Mouse (Mus musculus): ENCODE results near the gene Clic3. TPM values are rescaled to one million over a fixed set of nuclear protein-coding genes. Genes with fewer than 3 reads are reported as not detected.

Clic3 gene
- total and polyA plus RNA-seq, 2 experiments from 2014 or later = 0.48 to 3.6 TPM

GRCm38 (mm10) chr2:25430395-25431233 lies 26.0 kb upstream of the Clic3 start:
- peaks cover 27% of the 10 kb centered on the region for H3K36me3 ChIP-seq (ENCODE audit: insufficient read depth)
- WGBS = 62% methylated on average over 17 of the region's 17 CpGs
- H3K4me1 ChIP-seq (ENCODE audit: insufficient read depth) = peaks cover 4% of the 10 kb centered on the region
- H3K4me3 ChIP-seq (ENCODE audit: low read depth, low read length) = no peak overlapping the region
- TF ChIP-seq CTCF (IDR thresholded peaks at IDR 0.05; ENCODE audit: low read depth) = no peak
- no peak overlapping the region; the same call in 1 of the 2 replicates for H3K9ac ChIP-seq
- 0 out of 2 replicates have a peak overlapping the region, but pooled peaks have one; percentile 80 for H3K4me2 ChIP-seq (ENCODE audit: low read depth)
- no peaks in the 10 kb centered on the region; the same call in 1 of the 2 replicates for H3K27me3 ChIP-seq (ENCODE audit: insufficient read depth, low read length)
- H3K27ac ChIP-seq (ENCODE audit: low read depth, low read length) = no peak overlapping the region
- no peak for DNase-seq
- no peak for ATAC-seq
- H3K9me3 ChIP-seq (ENCODE audit: low read length) = no peaks in the 10 kb centered on the region

- Histone ChIP-seq H3K4me1 (ENCODE audit: insufficient read depth) (peaks cover 4% of the 10 kb centered on the region), H3K36me3 (ENCODE audit: insufficient read depth) (peaks cover 35% of the 10 kb centered on the region), H3K27me3 (ENCODE audit: insufficient read depth, low read length) (no peaks in the 10 kb centered on the region), H3K4me3 (ENCODE audit: low read depth, low read length) (no peak overlapping the region), H3K27ac (ENCODE audit: low read depth, low read length) (no peak overlapping the region), H3K9ac (no peak overlapping the region), H3K4me2 (ENCODE audit: low read depth) (no peak overlapping the region), H3K9me3 (ENCODE audit: low read length) (no peaks in the 10 kb centered on the region)
- no peak for DNase-seq
- no peak for TF ChIP-seq CTCF (IDR thresholded peaks at IDR 0.05; ENCODE audit: low read depth)
- 73% methylated on average over 6 of the region's 6 CpGs for WGBS
- no peak for ATAC-seq
Measured at GRCm38 (mm10) chr2:25431308-25431855, 25.3 kb upstream of the Clic3 start.

DNA sequence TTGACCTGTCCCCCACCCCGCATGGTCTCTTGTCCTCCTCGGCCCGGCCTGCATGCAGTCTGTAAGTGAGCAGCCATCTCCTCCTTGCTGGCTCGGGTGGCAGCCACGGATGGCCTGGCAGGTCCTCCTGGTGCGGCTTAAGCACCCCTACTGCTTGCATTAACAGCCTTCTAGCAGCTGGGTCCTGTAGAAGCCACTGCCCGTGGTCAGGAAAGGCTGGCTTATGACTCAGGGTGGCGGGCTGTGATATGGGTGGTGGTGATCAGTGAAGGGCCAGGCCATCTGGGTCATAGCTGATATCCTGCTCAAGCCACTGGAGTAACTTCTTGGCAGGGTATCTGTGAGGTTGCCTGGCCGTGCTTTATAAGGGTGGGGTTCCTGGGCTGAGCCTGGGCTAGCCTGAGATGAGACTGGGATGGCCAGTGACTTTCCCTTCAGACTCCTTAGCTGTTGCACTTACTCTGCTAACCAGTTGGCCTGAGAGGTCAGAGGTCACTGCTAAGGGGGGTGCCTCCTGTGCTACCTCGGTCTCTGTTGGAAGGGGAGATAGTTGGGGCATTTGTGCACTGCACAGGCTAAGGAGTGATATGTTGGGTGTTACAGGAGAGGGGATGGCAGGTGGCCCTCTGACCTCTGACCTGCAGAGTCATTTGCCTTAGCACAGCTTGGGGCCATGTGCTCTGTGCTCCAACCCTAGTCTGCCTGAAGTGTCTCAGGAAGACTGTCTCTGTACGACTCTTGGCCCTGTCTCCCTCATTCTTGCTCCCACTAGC lies 24.1 kb upstream of the Clic3 start:
- Histone ChIP-seq H3K9ac (no peak overlapping the region), H3K4me3 (ENCODE audit: low read depth, low read length) (no peak overlapping the region), H3K4me2 (ENCODE audit: low read depth) (no peak overlapping the region), H3K9me3 (ENCODE audit: low read length) (no peaks in the 10 kb centered on the region), H3K27me3 (ENCODE audit: insufficient read depth, low read length) (no peaks in the 10 kb centered on the region), H3K4me1 (ENCODE audit: insufficient read depth) (peaks cover 4% of the 10 kb centered on the region), H3K36me3 (ENCODE audit: insufficient read depth) (peaks cover 46% of the 10 kb centered on the region), H3K27ac (ENCODE audit: low read depth, low read length) (no peak overlapping the region)
- 87% methylated on average over 11 of the region's 11 CpGs for WGBS
- no peak for TF ChIP-seq CTCF (IDR thresholded peaks at IDR 0.05; ENCODE audit: low read depth)
- DNase-seq (no peak), ATAC-seq (no peak)

DNA sequence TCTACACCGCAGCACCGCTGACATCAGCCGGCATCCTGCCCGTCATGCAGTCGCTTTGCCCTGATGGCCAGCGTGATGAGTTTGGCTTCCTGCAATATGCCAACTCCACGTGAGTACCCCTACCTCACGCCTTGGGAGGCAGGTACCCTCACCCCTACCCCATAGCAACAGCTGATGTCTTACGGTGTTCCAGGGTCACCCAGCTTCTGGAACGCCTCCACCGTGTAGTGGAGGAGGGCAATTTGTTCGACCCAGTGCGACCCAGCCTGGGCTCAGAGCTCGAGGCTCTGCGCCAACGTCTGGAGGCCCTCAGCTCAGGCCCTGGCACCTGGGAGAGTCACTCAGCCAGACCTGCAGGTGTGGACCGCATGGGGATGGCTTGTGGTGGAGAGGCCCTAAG lies 23.5 kb upstream of the Clic3 start:
- H3K4me3 ChIP-seq (ENCODE audit: low read depth, low read length) = no peak overlapping the region
- no peaks in the 10 kb centered on the region for H3K27me3 ChIP-seq (ENCODE audit: insufficient read depth, low read length)
- no peak overlapping the region for H3K27ac ChIP-seq (ENCODE audit: low read depth, low read length)
- H3K4me1 ChIP-seq (ENCODE audit: insufficient read depth) = peaks cover 4% of the 10 kb centered on the region
- DNase-seq = no peak
- WGBS = 92% methylated on average over 17 of the region's 17 CpGs
- TF ChIP-seq CTCF (IDR thresholded peaks at IDR 0.05; ENCODE audit: low read depth) = no peak
- no peak for ATAC-seq
- H3K9ac ChIP-seq = no peak overlapping the region
- peaks cover 52% of the 10 kb centered on the region for H3K36me3 ChIP-seq (ENCODE audit: insufficient read depth)
- no peaks in the 10 kb centered on the region for H3K9me3 ChIP-seq (ENCODE audit: low read length)
- no peak overlapping the region for H3K4me2 ChIP-seq (ENCODE audit: low read depth)

DNA sequence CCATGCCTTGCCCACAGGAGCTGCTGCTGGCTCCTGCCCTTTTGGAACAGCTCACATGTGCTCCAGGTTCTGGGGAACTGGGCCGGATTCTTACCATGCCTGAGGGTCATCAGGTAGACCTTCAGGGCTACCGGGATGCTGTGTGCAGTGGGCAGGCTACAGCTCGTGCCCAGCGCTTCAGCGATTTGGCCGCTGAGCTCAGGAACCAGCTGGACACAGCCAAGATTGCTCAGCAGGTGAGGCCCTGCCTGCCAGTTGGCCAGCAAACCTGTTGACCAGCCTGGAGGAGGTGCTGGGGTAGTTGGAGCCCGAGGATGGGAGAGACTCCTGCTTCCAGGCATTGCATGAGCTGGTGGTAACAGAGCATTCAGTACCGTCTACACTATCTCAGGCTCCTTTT lies 22.3 kb upstream of the Clic3 start:
- DNase-seq (no peak), ATAC-seq (no peak)
- 87% methylated on average over 8 of the region's 8 CpGs for WGBS
- H3K9me3 ChIP-seq (ENCODE audit: low read length) = no peaks in the 10 kb centered on the region
- peaks cover 3% of the 10 kb centered on the region for H3K4me1 ChIP-seq (ENCODE audit: insufficient read depth)
- no peak overlapping the region for H3K4me3 ChIP-seq (ENCODE audit: low read depth, low read length)
- H3K27me3 ChIP-seq (ENCODE audit: insufficient read depth, low read length) = no peaks in the 10 kb centered on the region
- no peak overlapping the region for H3K9ac ChIP-seq
- H3K4me2 ChIP-seq (ENCODE audit: low read depth) = no peak overlapping the region
- H3K36me3 ChIP-seq (ENCODE audit: insufficient read depth) = peaks cover 63% of the 10 kb centered on the region
- TF ChIP-seq CTCF (IDR thresholded peaks at IDR 0.05; ENCODE audit: low read depth) = no peak
- no peak overlapping the region for H3K27ac ChIP-seq (ENCODE audit: low read depth, low read length)

DNA sequence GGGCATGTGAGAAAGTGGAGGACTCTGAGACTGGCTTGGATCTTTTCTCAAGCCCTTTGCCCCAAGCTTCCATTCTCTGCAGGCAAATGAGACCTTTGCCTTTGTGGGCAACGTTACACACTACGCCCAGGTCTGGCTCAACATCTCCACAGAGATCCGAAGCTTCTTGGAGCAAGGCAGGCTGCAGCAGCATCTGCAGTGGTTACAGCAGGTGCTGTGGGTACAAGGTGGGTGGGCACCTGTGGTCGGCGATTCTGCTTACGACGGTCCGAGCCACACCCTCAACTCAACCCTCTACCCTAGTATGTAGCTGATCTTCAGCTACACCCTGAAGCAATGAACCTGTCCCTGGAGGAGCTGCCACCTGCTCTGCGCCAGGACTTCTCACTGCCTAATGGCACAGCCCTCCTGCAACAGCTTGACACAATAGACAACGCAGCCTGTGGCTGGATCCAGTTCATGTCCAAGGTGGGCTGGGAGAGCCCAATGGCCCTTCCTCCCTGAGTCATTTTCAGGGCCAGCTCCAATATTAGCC lies 20.3 kb upstream of the Clic3 start:
- ATAC-seq = no peak
- WGBS = 96% methylated on average over 10 of the region's 10 CpGs
- TF ChIP-seq CTCF (IDR thresholded peaks at IDR 0.05; ENCODE audit: low read depth) = no peak
- no peak overlapping the region for H3K4me2 ChIP-seq (ENCODE audit: low read depth)
- no peak overlapping the region for H3K27ac ChIP-seq (ENCODE audit: low read depth, low read length)
- H3K27me3 ChIP-seq (ENCODE audit: insufficient read depth, low read length) = no peaks in the 10 kb centered on the region
- H3K4me3 ChIP-seq (ENCODE audit: low read depth, low read length) = no peak overlapping the region
- H3K9me3 ChIP-seq (ENCODE audit: low read length) = no peaks in the 10 kb centered on the region
- H3K4me1 ChIP-seq (ENCODE audit: insufficient read depth) = no peaks in the 10 kb centered on the region
- no peak overlapping the region for H3K9ac ChIP-seq
- DNase-seq = no peak
- peaks cover 84% of the 10 kb centered on the region for H3K36me3 ChIP-seq (ENCODE audit: insufficient read depth)
